Mouse (Mus musculus): Measurements from ENCODE around the gene Otud7a. TPM values are rescaled to one million over a fixed set of nuclear protein-coding genes. Genes with fewer than 3 reads are reported as not detected.

Otud7a gene
- polyA plus RNA-seq, 1 experiment: 0.20 TPM

- Histone ChIP-seq H3K27me3 (ENCODE audit: control insufficient read depth, insufficient read depth, low read length) (no peaks in the 10 kb centered on the region), H3K4me3 (ENCODE audit: extremely low read depth, insufficient read depth, insufficient read length) (no peak overlapping the region), H3K27ac (ENCODE audit: insufficient read depth, low read length) (no peak overlapping the region), H3K4me1 (ENCODE audit: control insufficient read depth, insufficient read depth, insufficient read length) (no peaks in the 10 kb centered on the region), H3K36me3 (ENCODE audit: control insufficient read depth, insufficient read depth, low read length) (no peaks in the 10 kb centered on the region)
- no peak for TF ChIP-seq POLR2A (IDR thresholded peaks at IDR 0.05; ENCODE audit: low read depth, low read length)
- TF ChIP-seq CTCF (IDR thresholded peaks at IDR 0.05; ENCODE audit: extremely low read depth, insufficient read depth, insufficient read length, insufficient replicate concordance): peak; percentile 51; the same call in 1 of the 2 replicates
- DNase-seq (ENCODE audit: low read depth in 1 of 2, low spot score in 2 of 2): no peak
- WGBS: 23% methylated on average over 3 of the region's 3 CpGs
Measured at GRCm38 (mm10) chr7:63671904-63672303, 227.4 kb downstream of the Otud7a start.

DNA sequence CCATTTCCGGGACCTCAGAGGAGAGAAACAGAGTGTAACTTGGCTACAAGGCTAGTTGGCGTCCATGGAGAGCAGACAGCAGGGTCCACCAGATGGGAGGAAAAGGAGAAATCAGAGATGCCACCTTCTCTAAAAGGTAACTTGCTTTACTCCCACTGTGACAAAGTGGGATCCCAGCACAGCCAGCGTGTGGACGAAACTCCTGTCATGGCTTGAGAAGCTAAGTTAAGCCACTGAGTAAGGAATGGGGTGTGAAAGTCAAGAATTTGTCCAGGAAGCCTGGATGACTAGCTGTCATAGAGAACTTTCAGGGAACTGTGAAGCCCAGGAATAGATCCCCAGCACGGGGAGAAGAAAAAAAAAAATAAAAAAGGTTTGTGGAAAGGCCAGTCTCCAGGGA lies 232.1 kb downstream of the Otud7a start:
- Histone ChIP-seq H3K4me3 (ENCODE audit: extremely low read depth, insufficient read depth, insufficient read length) (no peak overlapping the region), H3K27ac (ENCODE audit: insufficient read depth, low read length) (no peak overlapping the region), H3K36me3 (ENCODE audit: control insufficient read depth, insufficient read depth, low read length) (no peaks in the 10 kb centered on the region), H3K27me3 (ENCODE audit: control insufficient read depth, insufficient read depth, low read length) (no peaks in the 10 kb centered on the region), H3K4me1 (ENCODE audit: control insufficient read depth, insufficient read depth, insufficient read length) (no peaks in the 10 kb centered on the region)
- TF ChIP-seq CTCF (IDR thresholded peaks at IDR 0.05; ENCODE audit: extremely low read depth, insufficient read depth, insufficient read length, insufficient replicate concordance) (no peak), POLR2A (IDR thresholded peaks at IDR 0.05; ENCODE audit: low read depth, low read length) (no peak)
- DNase-seq (ENCODE audit: low read depth in 1 of 2, low spot score in 2 of 2): no peak
- WGBS: 76% methylated on average over 5 of the region's 5 CpGs

DNA sequence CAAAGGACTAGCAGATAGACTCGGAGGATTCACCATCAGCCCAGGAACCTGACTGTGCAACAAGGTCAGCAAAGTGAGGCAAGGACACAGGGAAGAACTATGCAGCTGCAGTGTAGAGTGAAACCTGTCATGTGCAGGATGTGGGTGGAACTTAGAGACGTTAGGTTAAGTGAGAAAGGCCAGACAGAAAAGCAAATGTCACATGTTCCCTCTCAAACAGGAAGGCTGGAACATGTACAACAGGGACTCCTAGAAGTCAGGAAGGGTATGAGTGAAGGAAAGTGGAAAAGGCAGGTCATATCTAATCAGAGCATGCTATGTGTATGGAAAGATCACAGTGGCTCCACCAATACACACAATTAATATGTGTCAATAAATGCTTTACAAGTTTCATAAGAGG lies 232.6 kb downstream of the Otud7a start:
- 26% methylated on average over 2 of the region's 2 CpGs for WGBS

GRCm38 (mm10) chr7:63687056-63687455 lies 242.5 kb downstream of the Otud7a start:
- Histone ChIP-seq H3K27ac (ENCODE audit: insufficient read depth, low read length) (no peak overlapping the region), H3K4me1 (ENCODE audit: control insufficient read depth, insufficient read depth, insufficient read length) (no peaks in the 10 kb centered on the region), H3K27me3 (ENCODE audit: control insufficient read depth, insufficient read depth, low read length) (no peaks in the 10 kb centered on the region), H3K36me3 (ENCODE audit: control insufficient read depth, insufficient read depth, low read length) (no peaks in the 10 kb centered on the region), H3K4me3 (ENCODE audit: extremely low read depth, insufficient read depth, insufficient read length) (no peak overlapping the region)
- TF ChIP-seq POLR2A (IDR thresholded peaks at IDR 0.05; ENCODE audit: low read depth, low read length) (no peak), CTCF (IDR thresholded peaks at IDR 0.05; ENCODE audit: extremely low read depth, insufficient read depth, insufficient read length, insufficient replicate concordance) (no peak)
- DNase-seq (ENCODE audit: low read depth in 1 of 2, low spot score in 2 of 2): no peak
- WGBS: 75% methylated on average over 4 of the region's 4 CpGs

More for the DNA sequence above, 232.6 kb downstream of the Otud7a start:
- no peak overlapping the region for H3K4me3 ChIP-seq (ENCODE audit: extremely low read depth, insufficient read depth, insufficient read length)
- TF ChIP-seq CTCF (IDR thresholded peaks at IDR 0.05; ENCODE audit: extremely low read depth, insufficient read depth, insufficient read length, insufficient replicate concordance) (no peak), POLR2A (IDR thresholded peaks at IDR 0.05; ENCODE audit: low read depth, low read length) (no peak)
- H3K27me3 ChIP-seq (ENCODE audit: control insufficient read depth, insufficient read depth, low read length): no peaks in the 10 kb centered on the region
- no peak overlapping the region for H3K27ac ChIP-seq (ENCODE audit: insufficient read depth, low read length)
- H3K36me3 ChIP-seq (ENCODE audit: control insufficient read depth, insufficient read depth, low read length): no peaks in the 10 kb centered on the region
- no peaks in the 10 kb centered on the region for H3K4me1 ChIP-seq (ENCODE audit: control insufficient read depth, insufficient read depth, insufficient read length)
- DNase-seq (ENCODE audit: low read depth in 1 of 2, low spot score in 2 of 2): no peak

GRCm38 (mm10) chr7:63697921-63698320 lies 253.4 kb downstream of the Otud7a start:
- no peak for DNase-seq (ENCODE audit: low read depth in 1 of 2, low spot score in 2 of 2)
- no peak overlapping the region for H3K4me3 ChIP-seq (ENCODE audit: extremely low read depth, insufficient read depth, insufficient read length)
- TF ChIP-seq CTCF (IDR thresholded peaks at IDR 0.05; ENCODE audit: extremely low read depth, insufficient read depth, insufficient read length, insufficient replicate concordance) (no peak), POLR2A (IDR thresholded peaks at IDR 0.05; ENCODE audit: low read depth, low read length) (no peak)
- H3K27me3 ChIP-seq (ENCODE audit: control insufficient read depth, insufficient read depth, low read length): no peaks in the 10 kb centered on the region
- no peaks in the 10 kb centered on the region for H3K4me1 ChIP-seq (ENCODE audit: control insufficient read depth, insufficient read depth, insufficient read length)
- no peaks in the 10 kb centered on the region for H3K36me3 ChIP-seq (ENCODE audit: control insufficient read depth, insufficient read depth, low read length)
- 87% methylated on average over 4 of the region's 4 CpGs for WGBS
- no peak overlapping the region for H3K27ac ChIP-seq (ENCODE audit: insufficient read depth, low read length)

DNA sequence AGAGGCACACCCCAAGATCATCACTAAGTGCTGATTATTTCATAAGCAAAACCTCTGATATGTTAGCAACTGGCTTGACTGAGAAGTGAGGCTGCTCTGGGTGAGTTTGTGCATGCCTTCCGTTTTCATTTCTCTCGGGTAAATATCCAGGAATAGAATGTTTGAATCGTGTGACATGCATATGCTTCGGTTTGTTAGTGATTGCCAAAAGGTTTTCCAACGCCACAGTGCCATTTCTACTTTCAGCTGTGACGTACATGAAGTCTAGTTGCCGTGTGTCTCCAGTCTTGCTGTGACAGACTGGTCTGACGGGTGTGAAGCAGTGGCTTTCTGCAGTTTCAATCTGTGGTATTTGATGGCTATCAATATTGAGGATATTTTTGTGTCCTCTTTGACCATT lies 273.4 kb downstream of the Otud7a start:
- DNase-seq (ENCODE audit: low read depth in 1 of 2, low spot score in 2 of 2): no peak
- H3K4me3 ChIP-seq (ENCODE audit: extremely low read depth, insufficient read depth, insufficient read length): no peak overlapping the region
- no peaks in the 10 kb centered on the region for H3K36me3 ChIP-seq (ENCODE audit: control insufficient read depth, insufficient read depth, low read length)
- H3K4me1 ChIP-seq (ENCODE audit: control insufficient read depth, insufficient read depth, insufficient read length): no peaks in the 10 kb centered on the region
- TF ChIP-seq POLR2A (IDR thresholded peaks at IDR 0.05; ENCODE audit: low read depth, low read length) (no peak), CTCF (IDR thresholded peaks at IDR 0.05; ENCODE audit: extremely low read depth, insufficient read depth, insufficient read length, insufficient replicate concordance) (no peak)
- 81% methylated on average over 8 of the region's 8 CpGs for WGBS
- H3K27me3 ChIP-seq (ENCODE audit: control insufficient read depth, insufficient read depth, low read length): no peaks in the 10 kb centered on the region
- no peak overlapping the region for H3K27ac ChIP-seq (ENCODE audit: insufficient read depth, low read length)

DNA sequence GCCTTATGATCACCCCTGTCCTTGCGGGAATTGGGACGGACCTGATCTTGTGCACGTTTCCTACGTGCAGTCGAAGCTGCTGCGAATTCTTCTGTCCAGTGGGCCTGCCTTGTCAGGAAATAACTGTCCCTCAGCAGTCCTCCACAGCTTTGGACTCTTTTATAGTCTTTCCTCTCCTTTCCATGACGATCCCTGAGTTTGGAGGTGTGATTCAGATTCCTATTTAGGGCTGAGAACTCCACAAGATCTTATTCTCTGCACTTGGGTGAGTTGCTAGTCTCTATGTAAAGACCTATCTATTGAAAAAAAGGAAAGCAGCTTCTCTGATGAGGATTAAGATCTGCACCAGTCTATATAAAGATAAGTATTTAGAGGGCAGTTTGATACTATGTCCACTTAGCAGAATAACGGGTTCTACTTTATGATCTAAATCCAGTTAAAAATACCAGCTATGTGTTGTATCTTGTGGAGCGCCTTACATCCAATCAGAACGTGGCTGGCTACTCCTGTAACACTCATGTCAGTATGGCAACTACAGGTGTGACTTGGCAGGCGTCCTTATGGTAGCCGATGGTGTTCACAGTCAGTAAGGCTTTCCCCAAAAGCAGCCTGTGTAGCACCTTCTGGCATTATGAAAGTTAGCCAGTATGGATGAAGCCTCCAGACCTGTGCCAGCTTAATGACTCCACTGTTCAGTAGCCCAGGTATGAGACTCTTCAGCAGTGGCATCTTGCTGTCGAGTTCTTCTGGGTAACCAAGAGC lies 274.8 kb downstream of the Otud7a start:
- H3K36me3 ChIP-seq (ENCODE audit: control insufficient read depth, insufficient read depth, low read length): no peaks in the 10 kb centered on the region
- TF ChIP-seq POLR2A (IDR thresholded peaks at IDR 0.05; ENCODE audit: low read depth, low read length) (no peak), CTCF (IDR thresholded peaks at IDR 0.05; ENCODE audit: extremely low read depth, insufficient read depth, insufficient read length, insufficient replicate concordance) (no peak)
- WGBS: 87% methylated on average over 13 of the region's 13 CpGs

More for the DNA sequence above, 274.8 kb downstream of the Otud7a start:
- Histone ChIP-seq H3K27me3 (ENCODE audit: control insufficient read depth, insufficient read depth, low read length) (no peaks in the 10 kb centered on the region), H3K27ac (ENCODE audit: insufficient read depth, low read length) (no peak overlapping the region), H3K4me3 (ENCODE audit: extremely low read depth, insufficient read depth, insufficient read length) (no peak overlapping the region), H3K4me1 (ENCODE audit: control insufficient read depth, insufficient read depth, insufficient read length) (no peaks in the 10 kb centered on the region)
- no peak for DNase-seq (ENCODE audit: low read depth in 1 of 2, low spot score in 2 of 2)
